ENCODE assay signal across 9 mouse cellular contexts in the genomic region with DNA sequence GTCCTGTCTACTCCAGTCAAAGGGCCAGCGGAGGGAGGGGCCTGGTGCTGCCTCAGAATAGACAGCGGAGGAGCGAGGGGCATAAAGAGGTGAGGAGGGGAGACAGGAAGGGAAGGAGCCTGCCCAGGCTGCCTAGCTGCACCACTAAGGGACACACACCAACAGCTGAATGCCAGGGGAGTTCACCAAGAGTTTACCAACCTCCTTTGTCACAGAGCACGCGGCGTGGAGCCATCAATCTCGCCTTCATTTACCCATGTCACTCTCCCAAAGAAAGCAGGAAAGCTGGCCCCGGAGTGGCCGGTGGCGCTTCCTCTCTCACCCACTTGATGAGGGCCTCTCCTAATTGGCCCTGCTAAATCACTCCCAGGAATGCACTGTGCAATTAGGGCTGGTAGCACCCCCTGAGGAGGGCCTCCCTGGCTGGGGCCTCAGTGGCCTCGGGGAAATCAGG. TPM values are rescaled to one million over a fixed set of nuclear protein-coding genes. Genes with fewer than 3 reads are reported as not detected.
DNase-seq lines count a peak whose midpoint lies in the region; ATAC-seq and TF ChIP-seq lines count a peak whose summit lies in the region.
"Had no signal": no experiment of that assay in that cellular context is flagged by ENCODE, and none has a peak within 500 bp of the region (broad histone marks: within the 10 kb centered on the region; RNA-seq: fewer than 3 reads in every experiment).

No protein-coding gene starts in this region.

- H3K4me3 ChIP-seq in heart, embryonic 11.5 days (ENCODE audit: low read depth, low read length), result peak overlapping the region; percentile 15
- no peak overlapping the region for H3K4me3 ChIP-seq in forebrain, postnatal 0 days (ENCODE audit: low read depth, low read length)

- H3K27me3 ChIP-seq in heart, embryonic 11.5 days (ENCODE audit: control insufficient read depth, insufficient read depth, low read length), result no peaks in the 10 kb centered on the region
- peaks cover 5% of the 10 kb centered on the region; the same call in 1 of the 2 replicates for H3K27me3 ChIP-seq in forebrain, postnatal 0 days (ENCODE audit: insufficient read depth, low read length)

- TF ChIP-seq CTCF in forebrain, postnatal 0 days (IDR thresholded peaks at IDR 0.05; ENCODE audit: low read depth), result no peak

- H3K9me3 ChIP-seq in heart, embryonic 11.5 days (replicated peaks; ENCODE audit: control insufficient read depth, low read length), result no peaks in the 10 kb centered on the region
- H3K9me3 ChIP-seq in forebrain, postnatal 0 days (ENCODE audit: low read length), result no peaks in the 10 kb centered on the region

- WGBS in heart, embryonic 11.5 days (ENCODE audit: insufficient replicate concordance), result 2% methylated on average over 11 of the region's 11 CpGs
- WGBS in forebrain, postnatal 0 days, result 10% methylated on average over 11 of the region's 11 CpGs

- H3K4me1 ChIP-seq in heart, embryonic 11.5 days (ENCODE audit: control insufficient read depth, insufficient read depth, low read length), result peaks cover 49% of the 10 kb centered on the region
- H3K4me1 ChIP-seq in forebrain, postnatal 0 days (ENCODE audit: insufficient read depth), result peaks cover 11% of the 10 kb centered on the region

- intact Hi-C loops in heart, postnatal 25 days (cut with DNase I), result no loop called here

- ATAC-seq in heart, embryonic 11.5 days (replicated peaks; ENCODE audit: insufficient number of reproducible peaks, low FRiP score, low TSS enrichment), result peak; percentile 50; the same call in 1 of the 2 replicates
- peak; percentile 49 for ATAC-seq in forebrain, postnatal 0 days

- peak overlapping the region; percentile 29; the same call in 1 of the 2 replicates for H3K9ac ChIP-seq in heart, embryonic 11.5 days (ENCODE audit: low read depth, low read length)
- H3K9ac ChIP-seq in forebrain, postnatal 0 days, result no peak overlapping the region

- no peak for DNase-seq in heart, postnatal 25 days (ENCODE audit: low spot score)
- DNase-seq in Muller cell, postnatal 12 days (ENCODE audit: inconsistent ontology term), result peak; percentile 87
- no peak for DNase-seq in forebrain, postnatal 0 days
- DNase-seq in mesoderm, embryonic 11.5 days (ENCODE audit: low read depth, low spot score), result peak; percentile 63
- no peak for DNase-seq in cerebellum, adult 18-20 months
- DNase-seq in MN1 (ENCODE audit: low spot score), result no peak
- DNase-seq in spleen, postnatal 4 days (ENCODE audit: low spot score in 2 of 2), result no peak
- DNase-seq: lung, adult 2 months had no signal

- peak overlapping the region; percentile 50 for H3K27ac ChIP-seq in heart, embryonic 11.5 days (ENCODE audit: low read depth, low read length)
- no peak overlapping the region for H3K27ac ChIP-seq in forebrain, postnatal 0 days (ENCODE audit: low read depth, low read length)

- H3K4me2 ChIP-seq in heart, embryonic 11.5 days, result peak overlapping the region; percentile 59
- H3K4me2 ChIP-seq in forebrain, postnatal 0 days (ENCODE audit: low read depth), result no peak overlapping the region

- H3K36me3 ChIP-seq in heart, embryonic 11.5 days (ENCODE audit: control insufficient read depth, insufficient read depth, low read length), result no peaks in the 10 kb centered on the region
- H3K36me3 ChIP-seq in forebrain, postnatal 0 days (ENCODE audit: insufficient read depth), result no peaks in the 10 kb centered on the region

RNA-seq across cellular contexts. Expression of gene Atoh8, which starts 13.1 kb away (rescaled TPM):
- polyA plus RNA-seq in heart, embryonic 11.5 days (2014; fragmentation: Nextera tagmentation; extraction: Ambion mirVana), result 11.6 and 11.8 TPM in 2 replicates
- 10 to 100 TPM in 1 of 2 experiments, 1 to 10 TPM in 1; 6.1 to 12.4 TPM for total RNA-seq in heart, postnatal 25 days (2021)
- 2.6 and 6.9 TPM in 2 replicates for total RNA-seq in forebrain, postnatal 0 days (2014; rRNA removed)
- 3.9 TPM in 2 replicates for polyA plus RNA-seq in forebrain, postnatal 0 days (2015; fragmentation: Nextera tagmentation; extraction: Ambion mirVana)

Comparison
In these comparisons a context has a peak if more than half of its experiments do, and no peak if none do; other contexts are left out.
1. DNase-seq: peak in Muller cell, postnatal 12 days (single experiment) and mesoderm, embryonic 11.5 days (single experiment); none in heart, postnatal 25 days (single experiment), forebrain, postnatal 0 days (single experiment), cerebellum, adult 18-20 months (0 of 2), MN1 (single experiment) and spleen, postnatal 4 days (0 of 2).